Mouse (Mus musculus): ENCODE data around the gene Slc4a5.

Gene Slc4a5

DNA sequence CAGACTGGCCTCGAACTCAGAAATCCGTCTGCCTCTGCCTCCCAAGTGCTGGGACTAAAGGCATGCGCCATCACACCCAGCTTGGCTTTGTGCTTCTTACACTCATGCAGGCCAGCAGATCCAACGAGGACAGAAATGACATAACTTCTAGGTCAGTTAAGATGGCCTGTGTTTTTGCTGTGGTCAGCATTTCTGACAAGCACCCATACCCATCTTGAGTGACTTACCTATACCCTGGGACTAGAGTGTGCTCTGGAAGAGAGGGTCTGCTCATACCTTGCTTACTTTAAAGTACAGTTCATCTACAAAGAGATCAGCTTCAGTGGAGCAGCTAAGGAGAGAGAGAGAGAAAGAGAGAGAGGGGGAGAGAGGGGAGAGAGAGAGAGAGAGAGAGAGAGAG is 13.7 kb downstream of the Slc4a5 start:
- no peak for DNase-seq (ENCODE audit: low read depth)

DNA sequence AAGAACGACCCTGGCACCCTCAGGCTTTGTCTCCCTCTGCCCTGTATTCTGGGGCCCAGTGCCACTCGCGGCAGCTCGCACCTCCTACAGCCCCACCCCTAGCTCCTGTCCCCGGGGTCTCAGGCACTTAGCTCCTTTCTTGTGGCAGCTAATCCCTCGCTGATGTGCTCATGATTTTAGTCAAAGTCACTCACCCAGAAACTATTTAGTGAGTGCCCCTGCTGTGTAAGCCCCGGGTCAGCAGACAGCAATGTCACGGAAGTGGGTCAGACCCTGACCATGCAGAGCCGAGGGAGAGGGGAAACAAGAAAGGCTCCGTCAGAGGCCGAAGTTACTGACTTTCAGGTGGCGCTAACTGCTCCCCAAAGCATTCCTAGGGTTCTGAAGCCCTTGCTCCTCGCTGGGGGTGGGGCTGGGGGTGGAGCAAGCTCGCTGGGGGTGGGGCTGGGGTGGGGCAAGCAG is 14.7 kb downstream of the Slc4a5 start:
- no peak for DNase-seq (ENCODE audit: low read depth)

DNA sequence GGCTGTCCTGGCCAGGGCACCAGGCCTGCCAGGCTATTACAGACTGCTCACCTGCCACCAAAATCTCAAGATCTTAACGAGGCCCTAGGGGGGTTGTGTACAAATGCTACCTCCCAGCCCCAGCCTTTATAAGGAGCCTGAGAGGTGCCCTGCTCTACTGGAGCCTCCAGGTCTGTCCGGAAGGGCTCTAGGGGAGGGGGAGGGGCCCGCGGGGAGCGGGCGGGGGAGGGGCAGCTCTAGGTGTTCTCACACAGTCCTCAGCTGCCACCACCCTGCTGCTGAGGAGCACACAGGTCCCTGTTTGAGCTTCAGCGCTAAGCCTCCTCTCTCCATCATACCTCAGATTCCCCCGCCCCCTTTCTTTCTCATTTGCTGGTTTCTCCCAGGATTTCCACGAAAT is 17.5 kb downstream of the Slc4a5 start:
- no peak for DNase-seq (ENCODE audit: low read depth)

DNA sequence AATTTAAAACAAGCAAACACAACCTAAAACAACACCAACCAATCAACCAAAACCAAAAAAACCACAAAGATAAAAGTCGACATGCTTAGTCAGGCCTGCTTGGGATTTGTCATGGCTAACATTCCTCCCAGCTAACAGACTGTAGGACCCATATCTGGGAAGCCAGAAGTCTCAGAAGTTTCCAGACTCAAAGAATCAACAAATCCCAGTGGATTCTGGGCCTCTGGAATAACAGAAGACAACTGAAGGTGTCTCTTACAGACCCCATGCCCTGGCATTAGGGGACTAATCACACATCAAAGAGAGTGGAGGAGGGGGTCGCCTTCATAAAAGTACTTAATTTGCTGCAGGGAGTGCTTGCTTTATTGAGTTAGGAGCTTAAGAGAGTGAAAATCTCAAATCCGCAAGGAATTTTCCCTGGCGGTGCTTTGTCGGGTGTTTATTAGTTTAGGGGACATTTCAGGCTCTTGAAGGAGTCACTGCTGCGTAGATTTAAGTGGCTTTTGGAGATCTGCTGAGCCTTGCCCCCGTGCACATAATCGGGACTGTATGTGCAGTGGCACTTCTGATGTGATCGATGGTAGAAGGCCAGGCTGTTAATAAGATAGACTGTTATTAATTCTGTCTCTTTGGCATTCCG is 24.9 kb downstream of the Slc4a5 start:
- no peak for DNase-seq (ENCODE audit: low read depth)

DNA sequence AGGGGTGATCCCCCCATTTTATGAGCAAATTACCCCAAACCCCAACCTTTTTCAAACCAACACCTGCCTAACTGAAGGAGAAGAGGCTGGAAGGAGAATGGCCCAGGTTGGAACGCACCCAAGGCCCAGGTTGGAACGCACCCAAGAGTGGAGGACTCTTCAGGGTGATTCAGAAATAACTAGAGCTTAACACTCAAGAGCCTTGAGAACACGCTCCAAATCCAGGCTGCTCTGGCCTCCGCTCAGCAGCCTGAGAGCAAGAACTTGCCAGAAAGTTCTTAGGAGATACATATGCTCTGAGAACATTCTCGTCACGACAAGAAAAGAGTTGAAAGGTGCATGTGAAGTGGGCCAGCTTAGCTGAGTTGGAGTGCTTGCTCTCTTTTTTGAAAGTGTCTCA is 25.5 kb downstream of the Slc4a5 start:
- DNase-seq (ENCODE audit: low read depth): no peak

DNA sequence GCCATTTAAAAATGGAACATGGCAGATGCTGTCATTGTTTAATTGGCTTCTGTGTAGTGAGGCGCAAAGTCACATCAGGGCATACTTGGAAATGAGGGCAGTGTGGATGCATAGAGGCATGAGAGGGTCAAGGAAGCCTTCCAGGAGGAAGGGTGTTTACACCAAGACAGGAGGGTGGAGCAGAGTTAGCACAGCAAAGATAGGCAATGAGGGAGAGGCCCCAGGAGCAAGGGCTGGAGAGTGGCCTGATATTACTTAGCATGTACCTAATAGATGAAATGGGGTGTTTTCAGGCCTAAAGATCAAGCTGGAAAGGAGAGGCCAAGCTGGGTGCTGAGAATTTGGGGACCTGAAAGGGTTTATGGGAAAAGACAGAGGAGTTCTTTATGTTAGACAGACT is 26.4 kb downstream of the Slc4a5 start:
- DNase-seq (ENCODE audit: low read depth): no peak

DNA sequence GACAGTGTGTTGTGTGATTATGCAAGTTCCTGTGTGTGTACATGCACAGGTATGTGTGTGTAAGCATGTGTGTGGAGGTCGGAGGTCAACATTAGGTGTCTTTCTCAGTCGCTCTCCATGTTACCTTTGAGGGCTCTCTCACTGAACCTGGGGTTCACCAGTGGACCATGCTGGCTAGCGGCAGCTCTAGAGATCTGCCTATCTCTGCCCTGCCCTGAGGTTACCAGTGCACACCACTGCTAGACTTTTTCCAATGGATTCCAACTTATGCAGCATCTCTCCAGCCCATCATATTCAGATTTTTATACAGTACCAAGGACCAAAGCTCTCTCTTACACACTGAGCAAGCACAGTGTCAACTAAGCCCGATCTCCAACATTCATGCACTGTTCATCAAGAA is 27.1 kb downstream of the Slc4a5 start:
- no peak for DNase-seq (ENCODE audit: low read depth)

DNA sequence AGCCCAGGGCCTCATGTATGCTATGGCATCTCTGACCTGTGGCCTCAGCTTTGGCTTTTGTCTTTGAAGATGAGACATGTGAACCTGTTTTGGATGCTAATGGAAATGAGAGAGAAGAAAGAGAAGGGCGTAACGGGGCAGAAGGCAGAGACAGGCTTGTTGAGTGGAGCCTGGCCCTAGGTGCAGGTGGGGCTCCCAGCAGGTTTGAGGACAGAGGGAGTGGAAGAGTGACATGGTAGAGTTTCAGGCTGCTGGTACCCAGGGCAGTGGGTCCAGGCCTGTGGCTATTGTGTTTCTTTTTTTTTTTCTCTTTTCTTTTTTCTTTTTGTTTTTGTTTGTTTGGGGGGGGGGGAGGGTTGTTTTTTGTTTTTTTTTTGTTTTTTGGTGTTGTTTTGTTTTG is 27.5 kb downstream of the Slc4a5 start:
- DNase-seq (ENCODE audit: low read depth): no peak

DNA sequence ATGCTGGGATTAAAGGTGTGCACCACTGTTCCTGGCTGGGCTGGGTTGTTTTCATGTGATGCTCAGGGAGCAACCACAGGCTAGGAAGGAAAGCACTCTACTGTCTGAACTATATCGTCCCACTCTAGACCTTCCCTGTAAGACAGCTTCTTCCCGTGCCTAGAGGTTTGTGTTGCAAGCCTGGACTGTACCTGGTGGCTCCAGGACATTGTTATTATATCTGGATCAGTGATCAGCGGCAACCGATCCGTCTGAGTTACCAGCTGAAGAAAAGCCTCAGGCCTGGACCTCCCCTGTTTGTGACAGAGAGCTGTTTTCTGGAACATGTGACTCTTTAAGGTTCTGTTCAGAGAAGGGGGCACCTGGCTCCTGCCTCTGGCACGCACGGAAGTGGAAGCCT is 34.6 kb downstream of the Slc4a5 start:
- DNase-seq (ENCODE audit: low read depth): no peak

DNA sequence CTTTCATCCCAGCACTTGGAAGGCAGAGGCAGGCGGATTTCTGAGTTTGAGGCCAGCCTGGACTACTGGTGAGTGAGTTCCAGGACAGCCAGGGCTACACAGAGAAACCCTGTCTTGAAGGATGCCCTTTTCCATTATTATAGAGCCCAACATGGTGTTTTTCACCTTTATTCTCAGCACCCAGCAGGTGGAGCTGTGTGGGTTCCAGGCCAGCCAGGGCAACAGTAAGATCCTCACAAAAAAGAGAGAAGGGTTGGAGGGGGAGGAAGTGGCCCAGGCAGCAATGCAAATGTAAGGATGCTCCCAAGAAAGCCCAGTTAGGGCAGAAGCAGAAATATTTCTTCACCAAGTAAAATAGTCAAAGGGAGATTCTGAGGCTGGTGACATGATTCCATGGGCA is 44.9 kb downstream of the Slc4a5 start:
- DNase-seq (ENCODE audit: low read depth): no peak

DNA sequence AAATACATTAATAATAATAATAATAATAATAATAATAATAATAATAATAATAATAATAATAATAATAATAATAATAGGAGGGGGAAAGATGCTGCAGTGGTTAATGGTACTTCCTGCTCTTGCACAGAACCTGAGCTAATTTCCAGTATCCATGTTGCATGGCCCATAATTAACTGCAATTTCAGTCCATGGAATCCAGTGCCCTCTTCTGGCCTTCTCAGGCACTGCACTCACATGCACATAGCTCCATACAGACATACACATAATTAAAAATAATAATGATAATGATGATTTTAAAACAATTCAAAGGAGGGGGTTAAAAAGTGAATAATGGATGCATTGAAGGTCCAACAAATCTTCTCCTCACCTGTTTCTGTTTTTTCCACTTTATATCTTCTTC is 45.6 kb downstream of the Slc4a5 start:
- peak; percentile 60 for DNase-seq (ENCODE audit: low read depth)

DNA sequence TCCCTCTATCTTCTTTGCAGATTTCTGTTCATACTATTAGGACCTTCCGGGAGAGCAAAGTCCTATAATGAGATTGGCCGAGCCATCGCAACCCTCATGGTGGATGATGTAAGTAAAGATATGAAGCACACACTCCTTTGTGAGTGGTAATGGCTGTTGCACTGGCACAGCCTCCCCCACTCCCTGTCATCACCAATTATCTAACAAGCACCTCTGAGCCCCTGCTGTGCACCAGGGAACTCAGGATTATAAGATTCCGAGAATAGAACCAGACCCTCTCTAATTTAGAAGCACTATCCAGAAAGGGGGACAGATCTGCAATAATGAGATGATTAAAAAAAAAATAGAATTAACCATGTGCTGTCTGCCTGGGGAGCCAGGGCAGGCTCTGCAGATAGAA is 46.0 kb downstream of the Slc4a5 start:
- no peak for DNase-seq (ENCODE audit: low read depth)

DNA sequence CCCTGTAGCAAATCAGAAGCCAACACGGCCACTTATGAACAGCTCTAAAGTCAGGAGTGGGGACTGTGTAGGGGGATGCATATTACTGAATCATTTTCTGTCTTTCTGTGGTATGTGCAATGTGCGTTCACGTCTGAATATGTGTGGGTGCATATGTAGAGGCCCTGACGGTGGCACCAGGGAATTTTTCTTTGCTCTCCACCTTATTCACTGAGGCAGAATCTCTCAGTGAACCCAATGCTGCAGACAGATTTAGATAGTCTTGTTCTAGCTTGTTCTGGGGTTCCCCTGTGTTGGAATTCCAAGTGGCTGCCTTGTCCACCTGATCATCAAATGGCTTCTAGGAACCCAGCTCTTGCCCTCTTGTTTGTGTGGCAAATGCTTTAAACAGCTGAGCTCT is 48.0 kb downstream of the Slc4a5 start:
- DNase-seq (ENCODE audit: low read depth): no peak

DNA sequence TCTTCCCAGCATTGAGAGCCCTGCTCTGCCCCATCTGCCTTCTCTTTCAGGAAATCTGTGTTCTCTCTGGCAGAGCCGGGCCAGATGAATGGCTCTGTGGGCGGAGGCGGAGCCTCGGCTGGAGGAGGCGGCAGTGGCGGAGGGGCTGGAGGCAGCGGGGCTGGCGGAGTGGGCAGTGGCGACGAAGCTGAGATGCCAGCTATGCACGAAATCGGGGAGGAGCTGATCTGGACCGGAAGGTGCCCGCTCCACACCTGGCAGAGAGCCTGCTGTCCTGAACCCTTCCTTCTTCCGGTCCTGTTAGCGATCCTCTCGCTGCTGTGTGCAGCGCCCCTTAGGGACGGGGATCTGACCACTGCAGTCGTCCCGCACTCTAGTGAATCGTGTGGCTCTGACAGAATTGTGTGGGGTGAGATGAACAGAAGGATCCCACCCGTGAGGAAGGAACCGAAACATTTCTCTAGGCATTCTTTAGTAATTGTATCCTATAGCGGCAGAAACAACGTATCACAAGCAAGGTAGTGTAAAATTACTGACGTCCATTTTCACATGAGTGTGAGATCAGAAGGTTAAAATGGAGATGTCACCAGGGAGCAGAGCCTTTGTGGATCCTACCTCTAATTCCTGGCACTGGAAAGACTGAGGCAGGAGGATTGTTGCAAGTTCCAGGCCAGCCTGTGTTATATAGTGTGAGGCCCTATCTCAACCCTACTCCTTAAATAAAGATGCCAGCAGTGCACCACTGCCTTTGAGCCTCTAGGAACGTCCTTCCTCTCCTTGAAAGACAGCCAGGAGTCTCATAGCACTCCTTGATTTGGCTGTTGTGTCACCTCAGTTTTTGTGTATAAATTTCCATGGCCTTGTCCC is 48.7 kb downstream of the Slc4a5 start:
- DNase-seq (ENCODE audit: low read depth): peak; percentile 86

DNA sequence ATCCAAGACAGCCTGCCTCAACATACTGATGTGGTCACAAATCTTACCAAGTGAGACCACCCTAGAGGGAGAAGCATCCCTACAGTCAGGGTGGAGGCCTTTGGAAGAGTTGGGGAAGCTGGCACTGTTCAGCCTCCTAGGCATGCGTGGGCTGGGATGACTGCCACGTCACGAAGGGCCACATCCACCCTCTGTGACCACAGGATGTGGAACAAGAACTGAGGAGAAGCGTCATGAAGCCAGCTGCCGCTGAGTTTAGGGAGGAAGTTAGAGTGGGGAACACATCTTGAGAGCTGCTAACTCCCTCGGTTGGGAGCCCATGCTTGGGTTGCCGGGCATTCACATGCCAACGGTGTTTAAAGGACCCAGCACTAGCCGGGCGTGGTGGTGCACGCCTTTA is 54.1 kb downstream of the Slc4a5 start:
- DNase-seq (ENCODE audit: low read depth): peak; percentile 44

DNA sequence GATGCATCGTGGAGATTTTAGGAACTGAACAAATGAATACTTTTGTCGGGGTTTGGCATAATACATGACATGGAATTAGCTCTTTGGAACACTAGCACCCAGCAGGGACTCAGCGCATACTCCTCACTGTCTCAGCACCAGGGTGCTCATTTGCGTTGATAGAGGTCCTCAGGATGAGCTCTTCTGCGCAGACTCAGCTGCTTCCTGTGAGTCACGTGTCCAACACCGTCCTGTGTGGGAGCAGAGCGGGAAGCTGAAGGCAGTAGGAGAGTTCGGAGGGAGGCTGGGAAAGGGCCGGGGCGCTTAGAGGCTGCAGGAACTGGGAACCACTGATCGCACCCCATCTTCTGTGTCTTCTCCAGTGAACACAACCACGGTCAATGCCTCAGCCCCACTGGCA is 57.5 kb downstream of the Slc4a5 start:
- DNase-seq (ENCODE audit: low read depth): no peak

DNA sequence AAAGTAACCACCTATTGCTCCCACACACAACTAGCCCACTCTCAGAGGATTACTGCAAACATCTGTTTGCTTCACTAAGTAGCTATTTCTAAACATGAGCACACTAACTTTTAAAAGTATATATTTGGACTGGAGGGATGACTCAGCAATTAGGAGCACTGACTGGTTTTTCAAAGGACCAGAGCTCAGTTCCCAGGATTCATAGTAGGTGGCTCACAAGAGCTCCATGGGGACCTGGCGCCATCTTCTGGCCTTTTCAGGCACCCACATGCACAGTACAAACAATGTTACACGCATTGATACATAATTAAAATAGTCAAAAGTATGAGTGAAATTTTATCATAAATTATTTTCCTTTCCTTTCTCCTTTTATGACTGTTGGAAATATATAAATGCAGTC is 59.3 kb downstream of the Slc4a5 start:
- peak; percentile 79 for DNase-seq (ENCODE audit: low read depth)

DNA sequence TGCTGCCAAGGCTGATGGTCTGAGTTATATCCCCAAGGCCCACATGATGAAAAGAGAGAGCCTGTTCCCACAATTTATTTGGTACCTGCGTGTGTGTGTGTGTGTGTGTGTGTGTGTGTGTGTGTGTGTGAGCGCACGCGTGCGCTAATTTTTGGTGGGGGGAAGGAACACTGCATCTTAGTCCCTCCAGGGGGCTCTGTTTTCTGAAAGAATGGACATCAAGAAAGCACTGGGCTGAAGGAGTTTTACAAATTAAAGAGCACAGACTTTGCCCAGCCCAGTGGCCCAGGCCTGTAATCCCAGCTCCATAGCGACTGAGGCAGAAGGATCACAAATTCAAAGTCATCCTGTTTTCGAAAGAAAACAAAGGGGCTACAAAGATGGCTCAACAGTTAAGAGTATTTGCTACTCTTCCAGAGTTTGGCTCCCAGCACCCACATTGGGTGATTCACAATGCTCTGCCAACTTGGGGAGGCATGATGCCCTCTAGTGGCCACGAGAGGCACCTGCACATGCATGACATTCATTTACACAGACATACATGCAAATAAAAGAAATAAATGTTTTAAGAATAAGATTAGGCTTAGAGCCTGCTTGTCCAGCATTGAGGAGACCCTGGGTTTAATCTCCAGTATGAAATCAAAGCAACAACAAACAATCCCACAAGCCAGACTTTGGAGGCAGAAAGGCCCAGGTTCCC is 60.8 kb downstream of the Slc4a5 start:
- DNase-seq (ENCODE audit: low read depth): peak; percentile 61

DNA sequence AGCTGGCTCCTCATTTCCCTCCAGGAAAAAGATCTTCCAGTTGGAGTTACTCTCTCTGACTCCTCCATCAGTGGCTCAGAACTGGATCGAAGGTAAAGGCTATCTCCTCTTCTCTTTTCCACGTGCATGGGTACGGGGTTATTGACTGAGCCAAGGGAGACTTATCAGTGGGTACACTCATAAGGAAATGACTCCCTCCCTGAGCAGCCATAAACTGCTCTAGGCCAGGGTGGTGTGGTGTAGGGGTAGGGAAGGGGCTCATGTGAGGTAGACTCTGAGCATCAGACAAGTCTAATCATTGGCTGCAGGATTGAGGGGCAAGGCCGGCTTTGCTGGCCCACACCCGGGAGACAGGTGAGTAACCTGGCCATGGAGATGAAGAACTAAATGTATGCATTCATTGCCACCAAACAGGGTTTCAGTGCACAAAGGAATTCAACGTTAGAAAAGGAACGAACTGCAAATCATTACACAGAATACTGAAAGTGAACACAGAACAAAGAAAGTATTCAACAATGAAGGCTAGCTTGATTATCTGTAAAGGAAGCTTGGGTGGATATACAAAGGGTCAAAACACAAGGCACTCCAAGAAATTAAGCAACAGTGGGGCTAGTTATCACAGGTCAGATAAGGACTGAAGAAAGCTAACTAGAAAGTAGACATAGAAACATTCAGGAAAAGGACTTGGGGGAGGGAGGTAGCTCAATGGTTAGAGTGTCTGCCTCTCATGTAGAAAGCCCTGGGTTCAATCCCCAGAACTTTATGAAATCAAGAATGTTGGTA is 81.0 kb downstream of the Slc4a5 start:
- no peak for DNase-seq (ENCODE audit: low read depth)

DNA sequence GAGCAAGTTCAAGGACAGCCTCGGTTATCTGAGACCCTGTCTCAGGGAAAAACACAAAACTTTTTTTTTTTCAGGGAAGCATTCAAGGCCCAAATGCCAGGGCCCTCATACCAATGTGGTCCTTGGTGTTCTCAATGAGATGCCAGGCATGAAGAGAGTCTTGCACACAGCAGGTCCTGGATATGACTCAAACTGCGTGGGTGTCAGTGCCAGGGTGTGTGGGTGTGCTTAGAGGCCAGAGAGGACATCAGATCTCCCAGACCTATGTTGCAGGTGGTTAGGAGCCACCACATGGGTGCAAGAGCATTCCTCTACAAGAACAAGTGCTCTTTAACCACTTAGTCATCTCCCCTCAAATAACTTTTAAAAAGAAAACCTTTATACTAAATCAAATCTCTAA is 81.7 kb downstream of the Slc4a5 start:
- DNase-seq (ENCODE audit: low read depth): no peak

DNA sequence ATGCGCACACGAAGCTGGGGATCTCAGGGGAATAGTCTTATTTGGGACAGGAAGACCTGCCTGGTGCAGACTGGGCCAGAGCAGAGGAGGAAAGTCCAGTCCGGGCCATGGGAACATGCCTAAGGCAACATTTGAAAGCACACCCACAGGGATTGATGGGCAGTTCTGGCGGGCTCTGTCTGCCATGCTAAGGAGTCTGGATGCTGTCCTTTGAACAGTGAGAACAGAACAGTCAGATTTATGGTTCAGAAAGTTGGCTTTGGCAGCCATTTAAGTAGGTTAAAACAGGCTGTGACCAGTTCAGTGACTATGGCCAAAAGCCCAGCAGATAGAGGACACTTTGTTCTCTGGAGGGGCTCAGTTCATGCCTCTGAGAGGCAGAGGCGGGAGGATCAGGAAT is 82.6 kb downstream of the Slc4a5 start:
- DNase-seq (ENCODE audit: low read depth): no peak

DNA sequence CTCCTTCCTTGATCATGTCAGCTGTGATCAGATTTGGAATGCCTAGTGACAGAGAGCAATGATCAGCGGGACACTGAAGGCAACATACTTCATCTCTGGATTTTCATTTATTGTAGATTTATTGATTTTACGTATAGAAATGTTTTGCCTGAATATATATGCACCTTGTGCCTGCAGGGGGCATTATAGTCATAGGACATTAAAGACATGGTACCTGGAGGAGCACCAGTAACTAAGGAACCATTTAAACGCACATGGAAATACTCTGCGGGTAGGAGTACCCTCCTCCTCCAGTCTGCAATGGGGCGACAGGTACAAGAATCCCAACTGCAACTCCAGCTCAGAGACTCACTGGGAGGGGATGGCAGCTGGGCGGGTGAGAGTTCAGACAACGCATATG is 89.4 kb downstream of the Slc4a5 start:
- peak; percentile 28 for DNase-seq (ENCODE audit: low read depth)

Data from 416B (cell line).